Mouse (Mus musculus) megakaryocyte-erythroid progenitor cell, adult 5-6 weeks (primary cell): Measurements from ENCODE around the gene Abraxas1. TPM values are rescaled to one million over a fixed set of nuclear protein-coding genes. Genes with fewer than 3 reads are reported as not detected.

ENCODE experiments used
- ATAC-seq: replicated peaks from 2 replicates; pipeline ENCODE4 v1.8.0; 2016; ENCODE audit warnings: mild to moderate bottlenecking, inconsistent platforms; ENCODE audit not compliant: severe bottlenecking, poor library complexity, low FRiP score, low TSS enrichment
- total RNA-seq, 2 experiments: library from RNA; stranded (forward) in 1 of 2; stranded (reverse) in 1 of 2; fragments of 200-1000, 215-1000 nt in 1 of 2; fragments of >200 nt in 1 of 2; fragmentation: Nextera tagmentation in 1 of 2; gene quantifications; 2 replicates each; pipeline ENCODE4 v1.2.3; 2014 to 2017

Gene Abraxas1
- total RNA-seq (2014; fragmentation: Nextera tagmentation), result 38.0 and 45.0 TPM in 2 replicates
- total RNA-seq (2017), result 46.8 and 81.4 TPM in 2 replicates

- peak; percentile 99 for ATAC-seq
Measured at GRCm38 (mm10) chr5:100820483-100821184, at the start of gene Abraxas1. TSS of gene Abraxas1 (minus strand) at chr5:100820965.

DNA sequence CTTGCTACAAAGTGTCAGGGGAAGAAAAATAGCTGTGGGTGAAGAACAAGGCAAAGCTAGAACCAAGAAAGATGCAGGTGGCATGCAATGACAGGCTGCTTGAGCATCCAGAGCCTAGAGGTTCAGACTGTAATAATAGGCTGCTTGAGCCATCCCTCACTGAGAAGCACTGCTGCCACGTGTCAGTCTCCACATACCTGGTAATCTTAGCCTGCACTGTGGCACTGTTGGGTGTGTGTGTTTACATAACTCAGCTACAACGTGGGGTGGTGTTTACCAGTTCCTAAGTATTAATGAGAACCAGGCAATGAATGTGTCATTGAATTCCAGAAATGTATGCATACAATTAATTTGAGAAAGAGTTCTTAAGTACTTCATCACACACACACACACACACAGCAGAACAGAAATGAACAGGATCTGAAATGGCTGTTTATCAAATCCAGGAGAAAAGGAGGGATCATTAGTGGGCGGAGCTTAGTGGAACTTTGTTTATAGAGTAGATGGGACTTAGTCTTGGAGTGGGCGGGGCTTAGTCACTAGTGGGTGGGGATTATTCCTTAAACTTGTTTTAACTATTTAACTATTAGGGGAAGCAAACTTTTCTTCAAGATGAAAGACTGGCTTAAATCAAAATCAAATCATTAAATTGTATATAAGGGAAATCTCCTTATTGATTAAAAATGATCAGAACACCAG is 48.6 kb upstream of the Abraxas1 start:
- no peak for ATAC-seq

DNA sequence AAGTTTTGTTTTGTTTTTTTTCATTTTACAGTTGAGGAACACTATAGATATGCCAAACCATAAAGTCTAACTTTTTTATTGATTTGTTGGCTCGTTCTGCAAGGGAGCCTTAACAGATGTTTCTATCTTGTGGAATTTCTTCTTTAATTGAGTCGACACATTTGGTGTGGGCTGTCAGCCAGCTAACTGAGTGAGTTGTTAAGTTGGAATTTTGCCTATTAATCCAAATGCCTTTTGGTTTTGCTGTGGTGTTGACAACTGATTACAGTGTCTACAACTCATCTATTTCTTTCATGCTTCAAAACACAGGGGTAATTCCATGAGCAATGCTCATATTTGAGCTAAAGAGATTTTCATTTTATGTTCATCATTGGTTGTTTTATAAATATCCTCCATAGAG is 45.4 kb upstream of the Abraxas1 start:
- no peak for ATAC-seq

DNA sequence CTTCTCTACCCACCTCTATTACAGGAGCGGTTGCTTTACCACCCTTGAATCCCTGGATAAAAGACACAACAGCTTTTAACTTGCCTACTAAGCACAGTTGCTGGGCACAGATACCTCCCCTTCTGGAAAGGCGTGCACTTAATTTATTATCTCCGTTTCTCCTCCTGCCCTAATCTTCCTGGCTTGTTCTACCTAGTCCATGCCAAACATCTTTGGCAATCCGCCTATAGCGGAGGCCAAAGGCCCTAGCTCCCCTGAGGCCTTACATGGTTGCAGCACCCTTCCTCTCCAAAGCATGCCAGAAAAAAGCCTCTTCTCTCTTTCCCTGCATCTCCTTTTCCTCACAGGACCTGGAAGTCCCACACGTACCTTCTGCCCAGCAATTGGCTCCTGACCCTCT is 43.7 kb upstream of the Abraxas1 start:
- ATAC-seq, result 0 out of 2 replicates have a peak, but pooled peaks have one; percentile 41

- no peak for ATAC-seq
Measured at GRCm38 (mm10) chr5:100863091-100863490, 42.3 kb upstream of the Abraxas1 start.

GRCm38 (mm10) chr5:100861811-100862210 is 41.0 kb upstream of the Abraxas1 start:
- ATAC-seq, result no peak

DNA sequence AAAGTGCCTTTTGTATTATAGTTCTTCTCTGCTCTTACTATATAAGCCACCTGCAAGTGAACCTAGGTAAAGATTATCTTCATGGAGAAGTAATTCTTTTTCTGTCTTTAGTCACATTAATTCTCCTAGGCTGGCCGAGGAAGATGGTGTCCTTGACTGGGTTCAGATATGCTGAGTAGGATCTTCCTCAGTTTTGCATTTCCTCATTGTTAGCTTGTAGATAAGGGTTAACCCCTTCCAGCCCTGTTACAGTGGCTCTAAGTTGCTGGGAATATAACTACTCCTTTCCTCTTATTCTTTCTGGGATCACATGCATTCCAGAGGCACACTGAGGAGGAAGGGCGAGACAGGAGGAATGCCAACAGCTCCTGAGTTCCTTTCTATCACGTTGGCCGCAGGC is 40.4 kb upstream of the Abraxas1 start:
- no peak for ATAC-seq

DNA sequence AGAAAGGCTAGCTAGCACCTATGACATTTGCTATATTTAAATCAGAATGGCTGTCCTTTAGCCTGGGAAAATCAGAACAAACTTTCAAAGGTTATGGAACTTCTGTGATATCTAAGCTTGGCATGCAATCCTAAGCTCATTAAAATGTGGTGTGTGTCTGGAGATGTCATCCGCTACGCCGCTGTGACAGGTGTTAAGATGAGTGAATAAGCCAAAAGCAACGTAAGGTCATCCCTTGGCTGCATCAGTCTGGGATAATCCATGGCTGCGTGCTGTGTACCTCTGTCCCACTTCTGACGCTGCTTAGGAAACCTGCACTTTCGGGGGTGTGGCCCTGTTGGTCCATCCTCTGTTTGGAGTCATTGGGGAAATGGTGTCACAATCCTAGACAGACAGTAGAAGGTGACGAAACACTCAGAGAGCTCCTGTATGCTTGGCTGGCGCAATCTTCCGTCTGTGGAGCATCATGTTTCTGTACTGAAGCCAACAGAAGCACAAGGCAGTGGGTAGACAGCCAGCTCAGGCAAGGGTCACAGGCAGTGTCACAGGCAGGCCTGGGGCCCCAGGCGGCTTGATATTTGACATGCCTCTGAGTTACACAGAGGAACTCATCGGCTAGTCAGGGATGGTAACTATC is 39.8 kb upstream of the Abraxas1 start:
- no peak for ATAC-seq

DNA sequence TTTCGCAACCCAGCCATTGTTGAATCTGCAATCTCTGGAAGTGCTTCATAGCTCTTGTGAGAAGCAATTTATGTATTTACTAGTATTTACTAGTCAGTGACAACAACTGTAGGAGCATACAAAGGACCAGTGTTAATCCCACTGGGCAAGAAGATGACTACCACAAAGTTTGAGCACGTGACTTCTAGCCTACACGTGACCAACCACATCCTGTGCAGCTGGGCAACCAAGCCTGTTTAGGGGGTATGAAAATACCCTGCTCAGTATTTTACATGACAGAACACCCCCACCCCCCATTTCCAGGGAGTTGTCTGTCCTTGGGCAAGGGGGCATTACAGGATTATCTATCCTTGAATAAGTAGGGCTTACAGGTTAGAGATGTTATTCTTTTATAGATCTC is 35.8 kb upstream of the Abraxas1 start:
- ATAC-seq, result no peak

DNA sequence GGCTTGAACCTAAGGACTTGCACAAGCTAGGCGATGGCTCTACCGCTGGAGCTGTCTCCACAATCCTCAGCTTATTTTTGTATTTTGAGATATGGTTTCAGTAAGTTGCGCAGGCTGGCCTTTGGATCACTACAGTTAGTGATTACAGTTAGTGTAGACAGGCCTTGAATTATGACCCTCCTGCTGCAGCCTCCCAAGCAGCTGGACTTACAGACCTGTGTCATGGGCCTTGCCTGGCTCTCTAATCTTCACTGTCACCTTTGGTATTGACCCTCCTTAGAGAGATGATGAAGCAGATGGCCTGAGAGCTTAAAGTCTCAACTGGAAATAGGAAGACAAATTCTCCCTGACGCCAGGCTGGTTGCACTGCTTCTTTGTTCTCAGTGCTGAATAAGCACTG is 33.2 kb upstream of the Abraxas1 start:
- ATAC-seq, result no peak

DNA sequence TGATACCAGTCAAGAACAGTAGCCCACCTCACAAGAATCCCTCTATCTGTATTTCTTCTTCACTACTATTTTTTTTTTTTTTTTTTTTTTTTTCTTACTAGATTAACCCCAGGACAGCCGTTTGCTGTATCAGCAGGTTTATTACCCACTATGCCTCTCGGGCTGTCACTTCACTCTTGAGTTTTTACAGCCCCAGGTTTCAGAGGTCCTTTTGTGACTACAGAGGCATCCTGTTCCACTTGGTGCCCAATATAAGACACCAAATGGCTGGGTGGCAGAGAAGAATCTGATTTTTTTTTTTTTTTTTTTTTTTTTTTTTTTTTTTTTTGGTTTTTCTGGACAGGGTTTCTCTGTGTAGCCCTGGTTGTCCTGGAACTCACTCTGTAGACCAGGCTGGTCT is 26.4 kb upstream of the Abraxas1 start:
- ATAC-seq, result no peak

- no peak; the same call in 1 of the 2 replicates for ATAC-seq
Measured at GRCm38 (mm10) chr5:100846599-100846920, 25.8 kb upstream of the Abraxas1 start.

DNA sequence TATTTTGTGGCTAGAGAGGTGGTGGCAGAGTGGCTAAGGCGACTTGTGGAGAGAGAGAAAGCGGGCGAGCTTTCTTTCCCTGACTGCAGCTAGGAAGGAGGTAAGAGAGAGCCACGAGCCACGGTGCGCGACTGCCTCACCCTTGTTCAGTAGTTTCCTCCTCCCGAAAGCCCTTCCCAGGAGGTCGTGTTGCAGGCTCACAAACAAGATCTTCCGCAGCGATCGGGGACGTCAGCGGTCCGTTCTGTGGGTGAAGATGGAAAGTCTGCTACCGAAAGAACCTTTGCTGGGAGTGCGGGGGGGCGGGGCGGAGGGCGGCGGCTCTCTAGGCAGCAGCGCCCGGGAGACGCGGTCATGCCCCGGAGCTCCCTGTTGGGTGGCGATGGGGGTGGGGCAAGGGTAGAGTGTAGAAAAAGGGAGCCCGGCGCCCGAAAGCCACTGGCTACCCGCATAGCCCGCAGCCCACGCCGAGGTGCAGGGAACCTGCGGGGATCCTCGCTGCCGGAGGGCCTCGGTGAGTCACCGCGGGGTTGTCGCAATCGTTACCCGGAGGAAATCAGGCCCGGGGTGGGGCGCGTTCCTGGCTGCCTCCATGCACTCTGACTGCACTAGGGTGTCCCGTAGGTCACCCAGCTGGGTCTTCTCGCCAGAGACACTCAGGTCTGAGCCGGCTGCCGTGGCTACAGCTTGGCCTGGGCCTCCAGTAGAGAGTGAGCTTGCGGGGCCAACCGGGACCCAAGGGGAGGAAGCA is 25.3 kb upstream of the Abraxas1 start:
- peak; percentile 89 for ATAC-seq

DNA sequence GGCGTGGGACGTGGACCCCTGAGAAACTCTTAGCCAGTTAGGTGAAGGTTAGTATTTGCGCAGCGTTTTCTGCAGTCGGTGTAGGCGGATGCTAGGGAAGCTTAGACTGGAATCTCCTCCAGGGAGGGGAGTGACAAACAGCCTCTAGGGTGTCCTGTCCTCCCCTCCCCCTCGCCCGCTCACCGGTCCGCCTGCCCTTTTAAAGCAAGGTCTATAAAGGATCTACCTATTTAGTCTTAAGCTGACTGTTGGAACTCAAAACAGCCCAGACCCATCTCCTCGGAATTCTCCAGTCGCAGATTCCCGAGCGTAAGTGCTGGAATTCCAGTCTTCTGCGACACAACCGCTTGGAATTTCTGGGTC is 24.7 kb upstream of the Abraxas1 start, which contains the start of gene Gpat3:
TSS of gene Gpat3 (plus strand) at position 229 of the 363 bp plus-strand sequence.
- no peak for ATAC-seq

GRCm38 (mm10) chr5:100844485-100844884 is 23.7 kb upstream of the Abraxas1 start:
- ATAC-seq, result no peak

DNA sequence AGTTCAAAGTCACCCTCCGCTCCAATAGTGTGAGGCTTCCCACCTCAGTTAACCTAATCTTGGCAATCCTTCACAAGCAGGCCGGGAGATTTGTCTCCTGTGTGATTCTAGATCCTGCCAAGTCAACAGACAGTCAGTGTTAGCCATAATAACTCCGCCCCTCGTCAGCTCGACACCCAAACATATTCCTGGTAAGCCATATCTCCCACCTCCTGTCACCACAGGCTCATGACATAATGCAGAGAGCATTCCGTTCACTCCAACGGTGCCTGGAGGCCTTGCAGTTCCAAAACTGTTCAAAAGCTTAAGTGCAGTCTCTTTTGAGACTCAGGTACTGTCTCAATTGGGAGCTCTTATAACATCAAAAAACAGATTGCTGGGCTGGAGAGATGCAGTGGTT is 17.1 kb upstream of the Abraxas1 start:
- ATAC-seq, result no peak

DNA sequence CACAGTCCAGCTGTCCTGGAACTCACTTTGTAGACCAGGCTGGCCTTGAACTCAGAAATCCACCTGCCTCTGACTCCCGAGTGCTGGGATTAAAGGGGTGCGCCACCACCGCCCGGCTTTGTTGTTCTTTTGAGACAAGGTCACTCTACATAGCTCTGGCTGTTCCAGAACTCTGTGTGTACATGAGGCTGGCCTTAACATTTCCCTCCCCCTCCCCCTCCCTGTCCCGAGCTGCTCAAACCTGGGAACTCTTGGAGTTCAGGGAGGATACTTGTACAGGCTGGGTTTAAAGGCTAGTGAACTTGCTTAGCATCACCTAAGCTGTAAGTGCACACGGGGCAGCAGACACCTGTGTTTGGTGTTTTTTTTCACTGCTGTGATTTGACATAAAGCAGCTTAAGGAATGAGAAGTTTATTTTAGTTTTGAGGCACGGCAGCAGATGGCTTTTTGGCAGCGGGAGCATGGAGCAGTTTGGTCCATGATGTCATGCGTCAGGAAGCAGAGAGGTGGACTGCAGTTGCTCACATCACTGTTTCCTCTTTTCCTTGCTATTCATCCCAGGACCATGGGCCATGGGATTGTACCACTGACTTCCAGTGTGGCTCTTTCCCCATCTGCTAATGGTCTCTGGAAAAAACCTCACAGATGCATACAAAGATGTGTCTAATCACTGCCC is 15.2 kb upstream of the Abraxas1 start:
- ATAC-seq, result no peak

DNA sequence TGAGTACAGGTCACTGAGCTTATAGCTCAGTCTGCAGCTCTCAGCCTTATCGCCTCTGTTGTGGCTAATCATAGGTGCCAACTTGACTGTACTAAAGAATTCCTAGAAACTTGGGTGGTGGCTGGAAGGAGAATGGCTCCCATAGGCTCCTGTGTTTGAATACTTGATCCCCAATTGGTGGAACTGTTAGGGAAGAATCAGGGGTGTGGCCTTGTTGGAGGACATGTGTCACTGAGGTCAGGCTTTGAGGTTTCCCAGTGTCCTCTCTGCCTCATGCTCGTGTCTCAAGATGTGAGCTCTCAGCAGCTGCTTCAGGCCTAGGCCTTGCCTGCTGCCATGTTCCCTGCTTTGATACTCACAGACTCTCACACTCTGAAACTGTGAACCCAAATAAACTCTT is 13.1 kb upstream of the Abraxas1 start:
- ATAC-seq, result no peak

DNA sequence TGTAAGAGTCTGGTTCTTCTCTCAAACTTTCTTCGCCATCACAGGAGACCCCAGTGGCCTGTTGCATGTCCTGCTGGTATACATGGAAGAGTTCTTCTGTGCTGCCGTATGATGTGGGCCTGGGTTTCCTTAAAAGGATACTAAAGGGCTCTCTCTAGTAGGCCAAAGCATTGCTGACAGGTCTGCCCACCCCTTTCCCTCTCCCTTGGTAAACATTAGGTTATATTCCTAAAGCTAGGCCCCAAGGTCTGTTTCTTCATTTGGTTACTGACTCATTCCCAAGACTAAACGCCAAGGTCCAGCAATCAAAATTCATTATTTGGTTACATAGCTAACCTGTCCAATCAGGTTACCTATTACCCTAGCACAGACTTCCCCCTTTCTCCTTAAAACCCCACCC is 11.9 kb upstream of the Abraxas1 start:
- ATAC-seq, result no peak

- ATAC-seq, result no peak
Measured at GRCm38 (mm10) chr5:100828701-100829100, 7.9 kb upstream of the Abraxas1 start.
